Mouse (Mus musculus) MEL (cell line): ENCODE measurements at regions not wholly inside any gene's neighbourhood (a gene's known extent, or its start where the extent isn't known, plus 50 kb on each side); places are given as distances from the start of the nearest gene placed in this dataset.

Source experiments
- CHD1 ChIP-seq: IDR thresholded peaks from 2 replicates; pipeline ENCODE4 v1.6.1; 2012; ENCODE audit warnings: low read depth, mild to moderate bottlenecking, inconsistent platforms, low read length, improper control_type of control experiment
- CTCF ChIP-seq, 3 experiments: IDR thresholded peaks in 2 of 3; conservative IDR thresholded peaks in 1 of 3; 2 replicates each; pipeline ENCODE4 v1.5.1; 2011 to 2012; ENCODE audit warnings: low read length in 3 of 3, low read depth in 2 of 3, mild to moderate bottlenecking in 2 of 3, improper control_type of control experiment in 1 of 3, inconsistent platforms in 1 of 3, mixed read lengths in 1 of 3, moderate library complexity in 1 of 3; ENCODE audit not compliant: control insufficient read depth in 1 of 3, insufficient read depth in 1 of 3, poor library complexity in 1 of 3, severe bottlenecking in 1 of 3
- EP300 ChIP-seq, 2 experiments: IDR thresholded peaks; 2 replicates each; pipeline ENCODE4 v1.6.1; 2011; ENCODE audit warnings: improper control_type of control experiment in 2 of 2, low read length in 2 of 2, low read depth in 1 of 2, mild to moderate bottlenecking in 1 of 2
- KAT2A ChIP-seq: conservative IDR thresholded peaks from 2 replicates; pipeline ENCODE4 v1.6.1; 2012; ENCODE audit warnings: low read depth, low read length, improper control_type of control experiment, inconsistent platforms
- MEF2A ChIP-seq: IDR thresholded peaks from 2 replicates; pipeline ENCODE4 v1.6.1; 2014; ENCODE audit warnings: low read depth, mild to moderate bottlenecking, inconsistent platforms, low read length, improper control_type of control experiment; ENCODE audit not compliant: poor library complexity, insufficient replicate concordance, severe bottlenecking; ENCODE audit errors: extremely low read depth
- POLR2AphosphoS2 ChIP-seq: IDR thresholded peaks from 2 replicates; pipeline ENCODE4 v1.6.1; 2011; ENCODE audit warnings: low read length, improper control_type of control experiment

DNA sequence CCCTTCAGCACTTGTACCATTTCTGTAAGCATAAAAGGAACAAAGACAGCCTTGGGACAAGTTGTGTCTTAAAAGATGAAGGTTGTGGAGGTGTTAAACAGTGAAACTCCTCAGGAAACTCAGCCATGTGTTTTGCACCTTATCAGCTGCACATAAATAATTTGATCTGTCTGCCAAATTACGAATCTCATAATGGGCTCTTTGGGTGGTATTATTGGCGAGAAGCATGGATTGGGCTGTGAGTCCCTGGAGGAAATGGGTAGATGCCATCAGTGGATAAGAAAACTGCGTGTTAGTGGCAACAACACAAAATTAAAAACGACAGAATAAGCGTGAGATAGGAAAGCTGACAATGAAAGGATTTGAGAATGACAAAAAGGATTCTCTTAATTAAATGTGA, 165.4 kb upstream of the Clec14a start:
- TF ChIP-seq MEF2A, result no peak
- TF ChIP-seq KAT2A, result no peak
- TF ChIP-seq CTCF (IDR thresholded peaks at IDR 0.05 in 2 of 3, conservative IDR thresholded peaks at IDR 0.05 in 1 of 3; ENCODE audit: control insufficient read depth in 1 of 3, insufficient read depth in 1 of 3, low read depth in 2 of 3, low read length in 3 of 3, poor library complexity in 1 of 3, severe bottlenecking in 1 of 3), result no peak
- TF ChIP-seq POLR2AphosphoS2, result no peak
- TF ChIP-seq EP300 (IDR thresholded peaks at IDR 0.05; ENCODE audit: low read depth in 1 of 2, low read length in 2 of 2), result no peak
- no peak for TF ChIP-seq CHD1
